Mouse (Mus musculus) forebrain, embryonic 15.5 days (tissue): ENCODE data around the gene B3gntl1. TPM values are rescaled to one million over a fixed set of nuclear protein-coding genes. Genes with fewer than 3 reads are reported as not detected.
"Not testable (repeated sequence)": the region's sequence is repeated elsewhere in the genome, so short reads cannot be mapped to it uniquely, and the experiment has no call there.

Source experiments
- ATAC-seq: fragments of 200-750 bp; cut with Nextera tagmentation; replicated peaks from 2 replicates; pipeline ENCODE4 v1.8.0; 2017; ENCODE audit warnings: mild to moderate bottlenecking, moderate TSS enrichment, moderate library complexity
- H3K27ac ChIP-seq: fragments of 300-500 bp; sonication (generic); replicated peaks from 2 replicates; pipeline ENCODE4 v1.5.1; 2015; ENCODE audit warnings: mild to moderate bottlenecking, inconsistent platforms
- H3K27me3 ChIP-seq: fragments of 300-500 bp; sonication (generic); 2 replicates; pipeline ENCODE4 v1.6.1; 2015; ENCODE audit warnings: inconsistent platforms
- H3K36me3 ChIP-seq: fragments of 300-500 bp; sonication (generic); 2 replicates; pipeline ENCODE4 v1.6.1; 2015; ENCODE audit warnings: mild to moderate bottlenecking, inconsistent platforms
- H3K4me1 ChIP-seq: fragments of 300-500 bp; sonication (generic); 2 replicates; pipeline ENCODE4 v1.6.1; 2015; ENCODE audit warnings: inconsistent platforms
- H3K4me2 ChIP-seq: fragments of 300-500 bp; sonication (generic); replicated peaks from 2 replicates; pipeline ENCODE4 v1.6.1; 2015; ENCODE audit warnings: mild to moderate bottlenecking, inconsistent platforms
- H3K4me3 ChIP-seq: fragments of 300-500 bp; sonication (generic); 2 replicates; pipeline ENCODE4 v1.5.1; 2015; ENCODE audit warnings: mild to moderate bottlenecking, inconsistent platforms
- H3K9ac ChIP-seq: fragments of 300-500 bp; sonication (generic); replicated peaks from 2 replicates; pipeline ENCODE4 v1.6.1; 2015; ENCODE audit warnings: mild to moderate bottlenecking, inconsistent platforms
- H3K9me3 ChIP-seq: fragments of 300-500 bp; sonication (generic); 2 replicates; pipeline ENCODE4 v1.6.1; 2016; ENCODE audit warnings: inconsistent platforms
- WGBS: fragments of 180-500 bp; shearing (Covaris S2); methylation state at CpG from one replicate; pipeline ENCODE4 v1.1.7; 2015; ENCODE audit warnings: mixed read lengths; 5-methylcytosine and 5-hydroxymethylcytosine counted together
- polyA plus RNA-seq: library from polyadenylated mRNA; unstranded; fragments of >200 nt; fragmentation: Nextera tagmentation; extraction: Ambion mirVana; gene quantifications from 2 replicates; pipeline ENCODE4 v1.2.1, GENCODE M21; 2015

B3gntl1 gene
- polyA plus RNA-seq, 1 experiment from 2014 or later, result 7.0 TPM

- Histone ChIP-seq H3K4me1 (peaks cover 5% of the 10 kb centered on the region; the same call in 1 of the 2 replicates), H3K4me3 (no peak overlapping the region), H3K27ac (no peak overlapping the region), H3K27me3 (no peaks in the 10 kb centered on the region), H3K36me3 (no peaks in the 10 kb centered on the region), H3K9me3 (no peaks in the 10 kb centered on the region), H3K4me2 (no peak overlapping the region), H3K9ac (no peak overlapping the region)
- 77% methylated on average over 2 of the region's 2 CpGs for WGBS
- ATAC-seq, result no peak
Observed at GRCm38 (mm10) chr11:121679581-121679980, 6.6 kb upstream of the B3gntl1 start.

- no peak for ATAC-seq
- no peak overlapping the region for H3K9ac ChIP-seq
- no peak overlapping the region for H3K4me2 ChIP-seq
Observed at GRCm38 (mm10) chr11:121676836-121677235, 3.9 kb upstream of the B3gntl1 start.

GRCm38 (mm10) chr11:121673629-121674028 lies 676 bp upstream of the B3gntl1 start:
- Histone ChIP-seq H3K27ac (peak overlapping the region; percentile 68), H3K9me3 (no peaks in the 10 kb centered on the region), H3K4me2 (peak overlapping the region; percentile 67), H3K9ac (peak overlapping the region; percentile 64), H3K27me3 (no peaks in the 10 kb centered on the region), H3K4me1 (peaks cover 10% of the 10 kb centered on the region), H3K4me3 (peak overlapping the region; percentile 64), H3K36me3 (no peaks in the 10 kb centered on the region)
- ATAC-seq, result no peak; the same call in 1 of the 2 replicates
- 73% methylated on average over 7 of the region's 7 CpGs for whole genome bisulfite sequencing

More at GRCm38 (mm10) chr11:121676836-121677235, 3.9 kb upstream of the B3gntl1 start:
- WGBS, result 93% methylated on average over 2 of the region's 2 CpGs
- Histone ChIP-seq H3K9me3 (no peaks in the 10 kb centered on the region), H3K27ac (no peak overlapping the region), H3K4me3 (no peak overlapping the region), H3K36me3 (no peaks in the 10 kb centered on the region), H3K27me3 (no peaks in the 10 kb centered on the region), H3K4me1 (peaks cover 10% of the 10 kb centered on the region)

GRCm38 (mm10) chr11:121672312-121672989 lies 502 bp downstream of the B3gntl1 start:
- Histone ChIP-seq H3K4me3 (peak overlapping the region; percentile 64), H3K9ac (peak overlapping the region; percentile 72), H3K27me3 (no peaks in the 10 kb centered on the region), H3K9me3 (no peaks in the 10 kb centered on the region), H3K27ac (peak overlapping the region; percentile 89), H3K4me2 (peak overlapping the region; percentile 67), H3K4me1 (peaks cover 10% of the 10 kb centered on the region), H3K36me3 (no peaks in the 10 kb centered on the region)
- peak; percentile 63 for ATAC-seq
- 3% methylated on average over 22 of the region's 22 CpGs for WGBS

GRCm38 (mm10) chr11:121670926-121671325 lies 2.0 kb downstream of the B3gntl1 start:
- no peaks in the 10 kb centered on the region for H3K9me3 ChIP-seq
- 95% methylated on average over 5 of the region's 5 CpGs for WGBS
- H3K4me3 ChIP-seq, result no peak overlapping the region
- no peaks in the 10 kb centered on the region for H3K36me3 ChIP-seq
- H3K4me1 ChIP-seq, result peaks cover 10% of the 10 kb centered on the region
- no peak overlapping the region for H3K9ac ChIP-seq
- no peak overlapping the region for H3K4me2 ChIP-seq
- no peaks in the 10 kb centered on the region for H3K27me3 ChIP-seq
- no peak for ATAC-seq
- H3K27ac ChIP-seq, result no peak overlapping the region

GRCm38 (mm10) chr11:121668776-121669175 lies 4.2 kb downstream of the B3gntl1 start:
- Histone ChIP-seq H3K9me3 (no peaks in the 10 kb centered on the region), H3K27me3 (no peaks in the 10 kb centered on the region), H3K4me1 (peaks cover 10% of the 10 kb centered on the region), H3K9ac (no peak overlapping the region), H3K36me3 (no peaks in the 10 kb centered on the region), H3K4me2 (no peak overlapping the region), H3K4me3 (no peak overlapping the region), H3K27ac (no peak overlapping the region)
- WGBS, result 95% methylated on average over 5 of the region's 5 CpGs
- no peak for ATAC-seq

- no peak overlapping the region for H3K4me3 ChIP-seq
- no peak overlapping the region for H3K9ac ChIP-seq
- ATAC-seq, result no peak
- H3K4me1 ChIP-seq, result 0 out of 2 replicates have a peak, but pooled peaks cover 6% of the 10 kb centered on the region
- H3K27me3 ChIP-seq, result no peaks in the 10 kb centered on the region
- H3K27ac ChIP-seq, result no peak overlapping the region
- H3K36me3 ChIP-seq, result no peaks in the 10 kb centered on the region
- H3K4me2 ChIP-seq, result no peak overlapping the region
- 93% methylated on average over 4 of the region's 4 CpGs for WGBS
- H3K9me3 ChIP-seq, result no peaks in the 10 kb centered on the region
Observed at GRCm38 (mm10) chr11:121667541-121667940, 5.4 kb downstream of the B3gntl1 start.

GRCm38 (mm10) chr11:121661116-121661515 lies 11.8 kb downstream of the B3gntl1 start:
- Histone ChIP-seq H3K27me3 (no peaks in the 10 kb centered on the region), H3K9ac (no peak overlapping the region), H3K4me1 (no peaks in the 10 kb centered on the region), H3K9me3 (no peaks in the 10 kb centered on the region), H3K4me3 (no peak overlapping the region), H3K4me2 (no peak overlapping the region), H3K27ac (no peak overlapping the region), H3K36me3 (no peaks in the 10 kb centered on the region)
- no peak for ATAC-seq
- 91% methylated on average over 2 of the region's 2 CpGs for WGBS

- H3K4me3 ChIP-seq, H3K4me1 ChIP-seq, ATAC-seq, H3K36me3 ChIP-seq, H3K27me3 ChIP-seq, H3K27ac ChIP-seq, H3K9ac ChIP-seq, H3K4me2 ChIP-seq, H3K9me3 ChIP-seq: not testable (repeated sequence)
- 96% methylated on average over 2 of the region's 2 CpGs for WGBS
Observed at GRCm38 (mm10) chr11:121660604-121661003, 12.3 kb downstream of the B3gntl1 start.

- Histone ChIP-seq H3K4me3 (no peak overlapping the region), H3K9me3 (no peaks in the 10 kb centered on the region), H3K4me1 (no peaks in the 10 kb centered on the region), H3K36me3 (no peaks in the 10 kb centered on the region), H3K27me3 (no peaks in the 10 kb centered on the region), H3K4me2 (no peak overlapping the region), H3K27ac (no peak overlapping the region), H3K9ac (no peak overlapping the region)
- WGBS, result 59% methylated on average over 1 of the region's 1 CpGs
- ATAC-seq, result no peak
Observed at GRCm38 (mm10) chr11:121658151-121658550, 14.8 kb downstream of the B3gntl1 start.

GRCm38 (mm10) chr11:121655807-121656511 lies 17.0 kb downstream of the B3gntl1 start:
- H3K4me1 ChIP-seq, result no peaks in the 10 kb centered on the region
- H3K4me3 ChIP-seq, result no peak overlapping the region
- no peak overlapping the region for H3K27ac ChIP-seq
- H3K9me3 ChIP-seq, result no peaks in the 10 kb centered on the region
- H3K36me3 ChIP-seq, result no peaks in the 10 kb centered on the region
- no peak for ATAC-seq
- H3K27me3 ChIP-seq, result no peaks in the 10 kb centered on the region
- 85% methylated on average over 6 of the region's 6 CpGs for WGBS
- no peak overlapping the region for H3K4me2 ChIP-seq
- H3K9ac ChIP-seq, result no peak overlapping the region

GRCm38 (mm10) chr11:121655166-121655806 lies 17.7 kb downstream of the B3gntl1 start:
- H3K9ac ChIP-seq, result no peak overlapping the region
- H3K9me3 ChIP-seq, result no peaks in the 10 kb centered on the region
- no peak overlapping the region for H3K27ac ChIP-seq
- no peaks in the 10 kb centered on the region for H3K4me1 ChIP-seq
- no peak overlapping the region for H3K4me2 ChIP-seq
- H3K36me3 ChIP-seq, result no peaks in the 10 kb centered on the region
- ATAC-seq, result no peak
- H3K27me3 ChIP-seq, result no peaks in the 10 kb centered on the region
- H3K4me3 ChIP-seq, result no peak overlapping the region
- 86% methylated on average over 6 of the region's 6 CpGs for WGBS
